Mouse (Mus musculus) adrenal gland, postnatal 25 days (tissue): ENCODE data around the gene Bbs12. TPM values are rescaled to one million over a fixed set of nuclear protein-coding genes. Genes with fewer than 3 reads are reported as not detected.

Experiments used
- DNase-seq: peaks from one replicate; pipeline ENCODE4 v3.0.0; 2021; ENCODE audit warnings: mixed read lengths
- long read RNA-seq: library from polyadenylated mRNA; stranded (forward); transcript quantifications from one replicate; pipeline ENCODE4 v2.0.0, GENCODE M21; 2021
- total RNA-seq: library from RNA; stranded (reverse); gene quantifications from 2 replicates; pipeline ENCODE4 v1.2.3, GENCODE M21; 2021

The Bbs12 gene
- 6.9 and 8.1 TPM in 2 replicates for total RNA-seq
- long read RNA-seq, transcript Bbs12-201 (2 exons, 2,433 nt), result major isoform, 5 of 12 reads
- long read RNA-seq, partial matches to known transcripts, result 2 of 12 reads
- long read RNA-seq, other reads (novel, unspliced or antisense), result 5 of 12 reads

GRCm38 (mm10) chr3:37312370-37312941 lies at the start of gene Bbs12, which contains the start of gene Cetn4:
Bbs12 (plus strand) TSS chr3:37312554.
Cetn4 (minus strand) TSS chr3:37312708.
- DNase-seq, result peak; percentile 97

GRCm38 (mm10) chr3:37268338-37268737 lies 44.0 kb upstream of the Bbs12 start:
- DNase-seq, result no peak

GRCm38 (mm10) chr3:37269926-37270325 lies 42.4 kb upstream of the Bbs12 start:
- no peak for DNase-seq

GRCm38 (mm10) chr3:37271209-37271608 lies 41.1 kb upstream of the Bbs12 start:
- DNase-seq, result peak; percentile 54

GRCm38 (mm10) chr3:37273092-37273491 lies 39.3 kb upstream of the Bbs12 start:
- DNase-seq, result no peak

GRCm38 (mm10) chr3:37274661-37275060 lies 37.7 kb upstream of the Bbs12 start:
- DNase-seq, result no peak

- no peak for DNase-seq
Observed at GRCm38 (mm10) chr3:37280221-37280620, 32.1 kb upstream of the Bbs12 start.

GRCm38 (mm10) chr3:37280871-37281270 lies 31.5 kb upstream of the Bbs12 start:
- no peak for DNase-seq

- DNase-seq, result no peak
Observed at GRCm38 (mm10) chr3:37282299-37282922, 29.9 kb upstream of the Bbs12 start.

- DNase-seq, result no peak
Observed at GRCm38 (mm10) chr3:37283234-37283633, 29.1 kb upstream of the Bbs12 start.

GRCm38 (mm10) chr3:37289237-37289636 lies 23.1 kb upstream of the Bbs12 start:
- no peak for DNase-seq

- no peak for DNase-seq
Observed at GRCm38 (mm10) chr3:37290881-37291541, 21.3 kb upstream of the Bbs12 start.

- DNase-seq, result no peak
Observed at GRCm38 (mm10) chr3:37291929-37292328, 20.4 kb upstream of the Bbs12 start.

- DNase-seq, result no peak
Observed at GRCm38 (mm10) chr3:37292654-37293053, 19.7 kb upstream of the Bbs12 start.

GRCm38 (mm10) chr3:37299470-37299869 lies 12.9 kb upstream of the Bbs12 start:
- no peak for DNase-seq

GRCm38 (mm10) chr3:37302685-37303084 lies 9.7 kb upstream of the Bbs12 start:
- peak; percentile 24 for DNase-seq

GRCm38 (mm10) chr3:37303392-37304139 lies 8.8 kb upstream of the Bbs12 start:
- no peak for DNase-seq

GRCm38 (mm10) chr3:37311897-37312369 lies 421 bp upstream of the Bbs12 start:
- DNase-seq, result no peak

- DNase-seq, result no peak
Observed at GRCm38 (mm10) chr3:37313371-37313770, 1.0 kb downstream of the Bbs12 start.

GRCm38 (mm10) chr3:37316233-37316632 lies 3.9 kb downstream of the Bbs12 start:
- no peak for DNase-seq

GRCm38 (mm10) chr3:37324310-37324709 lies 12.0 kb downstream of the Bbs12 start:
- no peak for DNase-seq

- DNase-seq, result no peak
Observed at GRCm38 (mm10) chr3:37325317-37326112, 13.2 kb downstream of the Bbs12 start.
